Mouse (Mus musculus) stomach, postnatal 0 days (tissue): ENCODE results near the gene Itpk1. TPM values are rescaled to one million over a fixed set of nuclear protein-coding genes. Genes with fewer than 3 reads are reported as not detected.
A peak's percentile ranks its signal among the peaks of the same experiment; 100 is the strongest.

ENCODE experiments used
- ATAC-seq: fragments of 200-750 bp; cut with Nextera tagmentation; 2 replicates; pipeline ENCODE4 v1.8.0; 2017; ENCODE audit not compliant: low FRiP score, low TSS enrichment
- DNase-seq: peaks from one replicate; pipeline ENCODE4 v3.0.0-alpha.2; 2016; ENCODE audit warnings: low spot score
- H3K27ac ChIP-seq: fragments of 300-500 bp; sonication (generic); replicated peaks from 2 replicates; pipeline ENCODE4 v1.5.1; 2014; ENCODE audit warnings: mild to moderate bottlenecking, control low read depth
- H3K27me3 ChIP-seq: fragments of 300-500 bp; sonication (generic); 2 replicates; pipeline ENCODE4 v1.6.1; 2014; ENCODE audit warnings: low read length; ENCODE audit not compliant: control insufficient read depth, insufficient read depth
- H3K36me3 ChIP-seq: fragments of 300-500 bp; sonication (generic); 2 replicates; pipeline ENCODE4 v1.6.1; 2014; ENCODE audit warnings: low read length, mixed read lengths; ENCODE audit not compliant: control insufficient read depth, insufficient read depth
- H3K4me1 ChIP-seq: fragments of 300-500 bp; sonication (generic); replicated peaks from 2 replicates; pipeline ENCODE4 v1.6.1; 2014; ENCODE audit warnings: antibody characterized with exemption; ENCODE audit not compliant: control insufficient read depth, insufficient read depth
- H3K4me2 ChIP-seq: fragments of 300-500 bp; sonication (generic); replicated peaks from 2 replicates; pipeline ENCODE4 v1.6.1; 2014; ENCODE audit warnings: low read depth, mild to moderate bottlenecking, control low read depth, moderate library complexity
- H3K4me3 ChIP-seq: fragments of 300-500 bp; sonication (generic); 2 replicates; pipeline ENCODE4 v1.5.1; 2014; ENCODE audit warnings: low read depth, low read length, control low read depth
- H3K9ac ChIP-seq: fragments of 300-500 bp; sonication (generic); 2 replicates; pipeline ENCODE4 v1.6.1; 2014; ENCODE audit warnings: mild to moderate bottlenecking, low read length, control low read depth, mixed read lengths
- H3K9me3 ChIP-seq: fragments of 300-500 bp; sonication (generic); 2 replicates; pipeline ENCODE4 v1.6.1; 2016; ENCODE audit warnings: low read length; ENCODE audit not compliant: control insufficient read depth
- CTCF ChIP-seq: IDR thresholded peaks from 2 replicates; pipeline ENCODE4 v1.5.1; 2016; ENCODE audit warnings: antibody characterized with exemption, low read depth, mild to moderate bottlenecking, moderate library complexity
- EP300 ChIP-seq: optimal IDR thresholded peaks from 2 replicates; pipeline ENCODE3; 2016; ENCODE audit warnings: antibody characterized with exemption
- WGBS: fragments of 180-500 bp; shearing (Covaris S2); extraction: QIAGEN DNeasy Blood & Tissue Kit; methylation state at CpG from one replicate; pipeline ENCODE4 v1.1.7; 2014; 5-methylcytosine and 5-hydroxymethylcytosine counted together
- microRNA counts: library from miRNA; unstranded; fragments of <30 nt; microRNA quantifications from one replicate; lab custom pipeline; 2015
- microRNA-seq: library from miRNA; unstranded; fragments of <30 nt; microRNA quantifications from one replicate; pipeline ENCODE4, GENCODE M21; 2016
- polyA plus RNA-seq: library from polyadenylated mRNA; unstranded; fragments of >200 nt; fragmentation: Nextera tagmentation; extraction: Ambion mirVana; gene quantifications from 2 replicates; pipeline ENCODE4 v1.2.1, GENCODE M21; 2015

Itpk1 gene
- polyA plus RNA-seq, 1 experiment from 2014 or later, result 21.5 TPM

- no peaks in the 10 kb centered on the region for H3K36me3 ChIP-seq
- H3K4me3 ChIP-seq, result no peak overlapping the region
- DNase-seq (no peak), ATAC-seq (no peak)
- TF ChIP-seq CTCF (no peak), EP300 (no peak)
- H3K9me3 ChIP-seq, result no peaks in the 10 kb centered on the region
- no peak overlapping the region for H3K9ac ChIP-seq
- H3K27ac ChIP-seq, result no peak overlapping the region
- 53% methylated on average over 1 of the region's 1 CpGs for WGBS
- H3K4me1 ChIP-seq, result no peaks in the 10 kb centered on the region
- no peak overlapping the region for H3K4me2 ChIP-seq
- no peaks in the 10 kb centered on the region for H3K27me3 ChIP-seq
These were observed 168.9 kb downstream of the Itpk1 start for GRCm38 (mm10) chr12:102535796-102536195.

- DNase-seq, result no peak
- H3K27me3 ChIP-seq, result no peaks in the 10 kb centered on the region
- H3K9ac ChIP-seq, result no peak overlapping the region
- no peaks in the 10 kb centered on the region for H3K36me3 ChIP-seq
- H3K4me2 ChIP-seq, result no peak overlapping the region
- no peak overlapping the region for H3K27ac ChIP-seq
- H3K9me3 ChIP-seq, result no peaks in the 10 kb centered on the region
- H3K4me1 ChIP-seq, result no peaks in the 10 kb centered on the region
- H3K4me3 ChIP-seq, result no peak overlapping the region
- WGBS, result 55% methylated on average over 5 of the region's 5 CpGs
- no peak for TF ChIP-seq CTCF
- no peak for TF ChIP-seq EP300
- no peak for ATAC-seq
These were observed 176.7 kb downstream of the Itpk1 start for GRCm38 (mm10) chr12:102527989-102528388.

GRCm38 (mm10) chr12:102524760-102525159, 180.0 kb downstream of the Itpk1 start:
- Histone ChIP-seq H3K9ac (no peak overlapping the region), H3K27ac (no peak overlapping the region), H3K9me3 (no peaks in the 10 kb centered on the region), H3K4me3 (no peak overlapping the region), H3K4me1 (no peaks in the 10 kb centered on the region), H3K27me3 (no peaks in the 10 kb centered on the region), H3K4me2 (no peak overlapping the region), H3K36me3 (no peaks in the 10 kb centered on the region)
- DNase-seq (peak; percentile 53), ATAC-seq (peak; percentile 57)
- TF ChIP-seq EP300, result no peak
- TF ChIP-seq CTCF, result peak; percentile 71
- WGBS, result 21% methylated on average over 6 of the region's 6 CpGs

GRCm38 (mm10) chr12:102524216-102524615, 180.5 kb downstream of the Itpk1 start:
- no peaks in the 10 kb centered on the region for H3K36me3 ChIP-seq
- ATAC-seq, result no peak
- TF ChIP-seq EP300, result no peak
- no peak for TF ChIP-seq CTCF
- no peak overlapping the region for H3K9ac ChIP-seq
- no peaks in the 10 kb centered on the region for H3K4me1 ChIP-seq
- no peak overlapping the region for H3K4me3 ChIP-seq
- WGBS, result 53% methylated on average over 3 of the region's 3 CpGs
- no peak overlapping the region for H3K4me2 ChIP-seq
- no peaks in the 10 kb centered on the region for H3K9me3 ChIP-seq
- DNase-seq, result no peak
- no peak overlapping the region for H3K27ac ChIP-seq
- H3K27me3 ChIP-seq, result no peaks in the 10 kb centered on the region

- H3K4me2 ChIP-seq, result no peak overlapping the region
- ATAC-seq, result peak; percentile 66; the same call in 1 of the 2 replicates
- no peaks in the 10 kb centered on the region for H3K36me3 ChIP-seq
- no peak overlapping the region; the same call in 1 of the 2 replicates for H3K27ac ChIP-seq
- no peaks in the 10 kb centered on the region for H3K4me1 ChIP-seq
- 15% methylated on average over 13 of the region's 13 CpGs for WGBS
- H3K9me3 ChIP-seq, result no peaks in the 10 kb centered on the region
- no peak overlapping the region for H3K9ac ChIP-seq
- H3K4me3 ChIP-seq, result no peak overlapping the region
- peak; percentile 35 for DNase-seq
- no peak for TF ChIP-seq CTCF
- no peak for TF ChIP-seq EP300
- no peaks in the 10 kb centered on the region for H3K27me3 ChIP-seq
These were observed 182.9 kb downstream of the Itpk1 start for GRCm38 (mm10) chr12:102521777-102522319.

GRCm38 (mm10) chr12:102519929-102520720, 184.6 kb downstream of the Itpk1 start:
- ATAC-seq, result no peak
- 83% methylated on average over 12 of the region's 12 CpGs for WGBS
- Histone ChIP-seq H3K4me3 (no peak overlapping the region), H3K27me3 (no peaks in the 10 kb centered on the region), H3K36me3 (no peaks in the 10 kb centered on the region), H3K4me1 (no peaks in the 10 kb centered on the region), H3K9ac (no peak overlapping the region), H3K27ac (no peak overlapping the region), H3K9me3 (no peaks in the 10 kb centered on the region), H3K4me2 (no peak overlapping the region)
- no peak for DNase-seq
- TF ChIP-seq CTCF, result no peak
- no peak for TF ChIP-seq EP300

MicroRNAs within 50 kb of the gene (microRNA counts, 519-probe panel; counts per million panel counts)
- not detected for microRNA mmu-miR-1936 (lab: Ali Mortazavi, UCI)

Small RNA genes lying within 50 kb of the gene (microRNA-seq; reads per million reads assigned to microRNA genes)
- gene Mir1936, result not detected

Other genes with a start within 250 kb of the Itpk1 start
- 29.3 and 30.3 TPM in 2 replicates for gene Golga5, start 235.8 kb downstream of the Itpk1 start, polyA plus RNA-seq
- 28.9 and 33.2 TPM in 2 replicates for gene Chga, start 150.0 kb downstream of the Itpk1 start, polyA plus RNA-seq
- gene Moap1, start 38.7 kb upstream of the Itpk1 start, polyA plus RNA-seq, result 8.1 and 9.5 TPM in 2 replicates
- 10.5 and 10.9 TPM in 2 replicates for gene Tmem251, start 38.8 kb upstream of the Itpk1 start, polyA plus RNA-seq
- not detected in 2 replicates for gene Gm28051, start 52.8 kb upstream of the Itpk1 start, polyA plus RNA-seq
- gene Gon7, start 52.9 kb upstream of the Itpk1 start, polyA plus RNA-seq, result 13.6 and 14.7 TPM in 2 replicates
- gene Ubr7, start 53.0 kb upstream of the Itpk1 start, polyA plus RNA-seq, result 16.1 and 16.3 TPM in 2 replicates
- 10.3 and 10.6 TPM in 2 replicates for gene Gm20604, start 53.7 kb upstream of the Itpk1 start, polyA plus RNA-seq
- gene Btbd7, start 173.5 kb upstream of the Itpk1 start, polyA plus RNA-seq, result 8.4 and 9.0 TPM in 2 replicates
- not detected in 2 replicates for gene Cox8c, start 194.4 kb upstream of the Itpk1 start, polyA plus RNA-seq
- gene Unc79, start 243.9 kb upstream of the Itpk1 start, polyA plus RNA-seq, result 0.15 and 0.17 TPM in 2 replicates